Mouse (Mus musculus) right cerebral cortex, adult 2 months (tissue): Measurements from ENCODE around the gene Ap3s2.
A peak's percentile ranks its signal among the peaks of the same experiment; 100 is the strongest.

ENCODE experiments used
- DNase-seq, 2 experiments: peaks; one replicate each; pipeline ENCODE4 v3.0.0; 2021 to 2022; ENCODE audit warnings: low spot score in 2 of 2

Ap3s2 gene

GRCm38 (mm10) chr7:79920344-79920983 lies at the start of gene Ap3s2:
Gene Ap3s2 (minus strand): TSS chr7:79920649.
- peak; percentile 92 to 93 for DNase-seq

DNA sequence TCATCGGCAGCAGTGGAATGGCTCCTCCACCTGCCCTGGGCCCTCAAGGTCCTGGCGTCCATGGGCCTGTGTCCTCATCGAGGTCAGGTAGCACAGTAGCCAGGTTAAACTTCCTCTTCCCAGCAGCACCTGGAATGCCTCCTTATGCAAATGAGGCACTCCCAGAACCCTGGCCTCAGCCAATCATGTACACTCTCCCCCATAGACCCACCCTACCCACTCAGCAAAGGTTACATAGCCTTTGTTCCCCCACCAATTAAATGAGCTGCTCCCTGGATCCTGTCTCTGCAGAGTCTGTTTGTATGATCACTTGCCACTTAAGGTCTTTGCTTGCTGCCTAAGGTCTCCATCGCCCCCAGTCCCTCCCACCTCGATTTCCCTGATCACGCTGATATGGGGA lies 47.9 kb upstream of the Ap3s2 start:
- no peak for DNase-seq

- no peak for DNase-seq
Observed at GRCm38 (mm10) chr7:79961600-79961999, 41.2 kb upstream of the Ap3s2 start.

DNA sequence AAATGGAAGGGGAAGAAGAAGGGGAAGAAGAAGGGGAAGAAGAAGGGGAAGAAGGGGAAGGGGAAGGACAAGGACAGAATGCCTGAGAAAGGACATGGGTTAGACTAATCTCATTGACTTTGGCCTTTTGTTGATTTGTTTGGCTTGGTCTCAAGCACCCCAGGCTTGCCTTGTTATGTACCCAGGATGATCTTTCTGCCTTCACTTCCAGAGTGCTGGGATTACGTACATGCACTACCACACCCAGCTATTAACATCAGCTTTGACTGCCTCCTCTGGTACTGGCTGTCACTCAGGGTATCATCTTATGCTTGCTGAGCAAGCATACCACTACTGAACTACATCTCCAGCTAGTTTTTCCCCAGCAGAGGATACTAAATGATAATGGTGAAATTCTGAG lies 35.7 kb upstream of the Ap3s2 start:
- no peak for DNase-seq

- DNase-seq = no peak
Observed at GRCm38 (mm10) chr7:79954890-79955289, 34.4 kb upstream of the Ap3s2 start.

GRCm38 (mm10) chr7:79951038-79951437 lies 30.6 kb upstream of the Ap3s2 start:
- no peak for DNase-seq

GRCm38 (mm10) chr7:79950236-79950635 lies 29.8 kb upstream of the Ap3s2 start:
- no peak for DNase-seq

- DNase-seq = peak; percentile 18 to 30
Observed at GRCm38 (mm10) chr7:79935511-79936205, 15.2 kb upstream of the Ap3s2 start.

DNA sequence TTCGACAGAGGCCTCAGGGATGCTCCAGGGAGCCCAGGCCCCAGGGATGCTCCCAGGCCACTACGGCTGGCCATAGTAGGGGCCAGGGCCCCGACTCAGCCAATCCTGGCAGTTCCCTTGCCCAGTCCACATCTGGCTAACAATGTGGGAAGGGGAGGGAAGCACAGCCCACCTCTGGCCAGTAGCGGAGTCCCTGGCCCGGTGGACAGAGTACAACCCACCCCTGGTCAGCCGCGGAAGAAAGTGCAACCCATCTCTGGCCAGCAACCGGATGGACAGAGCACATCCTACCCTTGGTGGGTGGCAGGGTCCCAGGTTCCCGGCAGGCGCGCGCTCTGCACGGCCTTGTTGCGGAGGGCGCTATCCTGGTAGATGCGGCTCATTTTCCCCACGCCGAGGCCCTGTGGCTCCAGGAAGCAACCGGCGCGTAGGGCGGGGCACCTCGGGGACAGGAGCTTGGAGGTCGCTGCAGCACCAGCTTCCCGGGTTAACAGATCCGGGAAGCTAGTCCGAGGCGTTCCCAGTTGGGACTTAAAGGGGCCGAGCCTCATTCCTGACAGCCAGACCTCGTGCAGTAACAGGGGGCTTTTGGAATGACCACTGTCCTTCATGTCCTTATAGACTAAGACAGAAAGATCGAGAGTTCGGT lies 14.5 kb upstream of the Ap3s2 start, which contains the start of gene Arpin:
TSS of gene Arpin (minus strand) at position 498 of the 649 bp plus-strand sequence.
- DNase-seq = peak; percentile 42 to 45

DNA sequence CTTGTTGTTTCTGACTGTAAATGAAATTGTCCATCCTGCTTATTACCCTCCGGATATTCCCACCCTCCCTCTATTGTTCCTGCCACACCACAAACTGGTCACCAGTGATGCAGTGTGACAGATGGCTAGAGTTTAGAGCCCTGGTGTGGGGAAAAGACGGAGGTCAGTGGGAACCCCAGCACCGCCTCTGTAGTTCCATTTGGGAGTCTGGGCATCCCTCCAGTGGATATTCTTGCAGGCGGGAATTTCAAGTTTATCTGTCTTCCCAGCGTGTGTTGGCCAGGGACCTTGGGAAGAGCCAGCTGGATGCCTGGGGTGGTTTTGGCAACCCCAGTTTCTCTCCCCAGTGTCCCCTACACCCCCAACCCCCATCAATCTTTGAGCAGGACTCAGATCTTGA lies 14.0 kb upstream of the Ap3s2 start:
- peak in 1 of 2 experiments; percentile 15 for DNase-seq

- DNase-seq = no peak
Observed at GRCm38 (mm10) chr7:79928516-79929052, 8.1 kb upstream of the Ap3s2 start.

DNA sequence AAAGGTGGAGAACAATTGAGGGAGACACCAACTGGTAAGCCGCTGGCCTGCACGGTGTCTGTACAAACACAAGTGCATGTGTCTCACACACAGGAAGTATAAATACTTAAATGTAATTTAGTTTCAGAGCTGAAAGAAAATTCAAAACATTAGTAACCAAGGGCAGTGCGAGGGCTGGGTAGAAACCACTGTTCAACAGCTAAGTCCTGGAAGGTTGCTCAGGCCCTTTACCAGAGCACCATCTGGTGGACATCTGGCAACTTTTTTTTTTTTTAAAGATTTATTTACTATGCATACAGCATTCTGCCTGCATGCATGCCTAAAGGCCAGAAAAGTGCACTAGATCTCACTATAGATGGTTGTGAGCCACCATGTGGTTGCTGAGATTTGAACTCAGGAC lies 5.9 kb downstream of the Ap3s2 start:
- peak in 1 of 2 experiments; percentile 22 for DNase-seq

DNA sequence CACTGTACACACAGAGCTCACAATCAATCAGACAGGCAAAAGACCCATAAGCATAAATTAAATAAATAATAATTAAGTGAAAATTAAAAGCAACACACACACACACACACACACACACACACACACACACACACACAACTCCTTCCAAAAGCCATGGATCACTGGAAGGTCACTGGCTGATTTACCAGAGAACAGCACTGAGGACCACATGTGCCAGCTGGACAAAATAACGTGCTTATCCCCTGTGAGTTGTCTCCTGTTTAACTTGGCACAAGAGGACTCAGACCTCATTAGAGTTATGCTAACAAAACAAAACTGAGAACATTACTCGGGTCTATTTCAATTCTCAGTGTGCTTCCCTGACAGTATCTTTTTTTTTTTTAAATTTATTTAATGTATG lies 13.1 kb downstream of the Ap3s2 start:
- DNase-seq = no peak

DNA sequence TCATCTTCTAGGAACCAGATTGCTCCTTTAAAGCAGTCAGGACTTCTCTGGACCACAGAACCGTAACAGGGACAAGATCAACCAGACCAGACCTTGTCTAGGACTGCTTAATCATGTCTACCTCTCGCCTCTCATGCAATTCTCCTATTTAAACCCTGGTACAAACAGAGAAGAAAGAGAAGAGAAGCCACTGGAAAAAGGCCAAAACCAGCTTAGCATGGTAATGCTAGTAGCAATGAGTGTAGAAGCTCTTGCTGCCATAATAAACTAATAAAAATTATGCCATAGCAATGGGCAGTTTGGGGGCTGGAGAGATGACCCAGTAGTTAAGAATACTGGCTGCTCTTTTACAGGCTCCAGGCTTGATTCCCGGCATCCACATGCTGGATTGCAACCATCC lies 13.5 kb downstream of the Ap3s2 start:
- no peak for DNase-seq

- DNase-seq = no peak
Observed at GRCm38 (mm10) chr7:79905193-79905592, 15.3 kb downstream of the Ap3s2 start.

GRCm38 (mm10) chr7:79903160-79903792 lies 17.2 kb downstream of the Ap3s2 start:
- DNase-seq = no peak

DNA sequence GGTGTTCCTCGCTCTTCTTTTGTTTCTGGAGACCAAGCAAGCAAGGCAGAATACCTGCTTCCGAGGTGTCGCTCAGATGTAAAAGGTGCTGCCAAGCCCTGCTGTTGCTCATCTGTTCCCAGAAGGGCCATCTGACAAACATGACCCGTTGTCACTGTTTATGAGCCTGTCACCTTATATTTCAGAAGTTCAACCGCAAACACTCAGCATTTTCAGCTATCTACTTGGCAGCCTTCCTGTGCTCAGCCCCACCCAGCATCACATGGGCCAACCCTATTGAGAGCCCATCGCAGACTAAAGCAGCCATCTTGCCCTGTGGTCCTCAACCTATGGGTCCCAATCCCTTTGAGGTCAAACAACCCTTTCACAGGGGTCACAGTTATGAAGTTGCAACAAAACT lies 19.7 kb downstream of the Ap3s2 start:
- DNase-seq = no peak

DNA sequence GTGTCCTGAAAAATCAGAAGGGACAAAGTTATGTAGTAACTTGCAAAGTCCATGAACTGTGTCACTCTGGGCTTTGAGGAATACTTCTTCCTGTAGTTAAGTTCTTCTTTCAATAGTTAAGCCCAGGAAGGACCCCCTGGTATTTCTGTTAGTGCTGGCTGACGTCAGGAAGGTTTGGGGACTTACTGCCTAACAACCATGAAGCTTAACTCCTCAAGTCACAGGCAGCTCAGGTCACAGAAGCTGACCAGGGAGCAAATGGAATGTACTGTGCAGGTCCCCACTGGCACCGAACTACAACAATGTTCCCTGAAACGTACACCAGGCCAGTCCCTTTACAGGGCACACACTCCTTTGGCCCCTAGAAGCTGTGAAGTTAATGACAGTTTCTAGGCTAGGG lies 25.2 kb downstream of the Ap3s2 start:
- no peak for DNase-seq

- DNase-seq = no peak
Observed at GRCm38 (mm10) chr7:79894790-79895189, 25.7 kb downstream of the Ap3s2 start.

DNA sequence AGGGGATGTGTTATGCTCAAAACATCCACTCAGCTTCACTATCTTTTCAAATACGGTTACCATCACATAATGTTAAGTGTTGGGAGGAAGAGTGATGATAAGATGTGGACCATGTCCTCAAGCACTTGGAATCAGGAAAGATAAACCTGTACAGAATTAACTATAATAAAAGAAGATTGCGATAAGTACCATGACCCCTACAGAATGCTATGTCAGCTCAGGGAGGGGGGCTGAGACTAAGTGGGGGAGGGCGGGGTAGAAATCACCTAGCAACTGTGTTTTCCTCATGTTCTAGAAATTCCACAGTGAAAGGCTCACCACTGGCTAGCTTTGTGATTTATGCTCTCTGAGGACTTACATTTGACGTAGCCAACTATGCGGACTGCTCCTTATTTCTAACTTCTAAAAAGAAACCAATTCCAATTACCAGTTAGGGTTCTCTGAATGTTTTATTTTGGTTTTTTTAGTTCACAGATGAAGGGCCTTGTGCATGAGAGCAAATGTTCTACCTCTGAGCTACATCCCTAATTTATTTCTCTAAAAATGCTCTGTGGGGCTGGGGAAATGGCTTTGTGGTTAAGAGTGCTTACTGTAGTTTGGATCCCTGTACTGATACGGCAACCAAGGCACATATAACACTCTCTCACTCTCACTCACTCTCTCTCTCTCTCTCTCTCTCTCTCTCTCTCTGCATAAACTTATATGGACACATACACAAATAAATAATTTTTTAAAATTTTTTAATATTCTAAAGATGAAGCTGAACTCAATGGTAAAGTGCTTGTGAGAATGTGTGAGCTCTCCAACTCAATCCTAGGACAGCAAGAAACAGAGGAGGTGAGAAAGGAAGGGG lies 27.6 kb downstream of the Ap3s2 start:
- DNase-seq = no peak
